Mouse (Mus musculus): Measurements from ENCODE around the gene Trappc1. TPM values are rescaled to one million over a fixed set of nuclear protein-coding genes. Genes with fewer than 3 reads are reported as not detected.
A peak's percentile ranks its signal among the peaks of the same experiment; 100 is the strongest.

Gene Trappc1
- polyA plus RNA-seq, 1 experiment from 2014 or later = 71.5 TPM

- H3K9me3 ChIP-seq (ENCODE audit: low read length) = no peaks in the 10 kb centered on the region
- 41% methylated on average over 2 of the region's 2 CpGs for WGBS (ENCODE audit: insufficient replicate concordance)
- peaks cover 46% of the 10 kb centered on the region for H3K4me1 ChIP-seq (ENCODE audit: insufficient read depth)
- H3K9ac ChIP-seq (replicated peaks) = no peak overlapping the region
- DNase-seq = no peak
- H3K36me3 ChIP-seq (replicated peaks; ENCODE audit: insufficient read depth, low read length) = no peaks in the 10 kb centered on the region
- H3K4me3 ChIP-seq (ENCODE audit: low read depth, low read length) = peak overlapping the region; percentile 83; the same call in 1 of the 2 replicates
- TF ChIP-seq EP300 (IDR thresholded peaks at IDR 0.05; ENCODE audit: low read depth) (no peak), CTCF (IDR thresholded peaks at IDR 0.05; ENCODE audit: low read depth) (no peak)
- peaks cover 20% of the 10 kb centered on the region for H3K27me3 ChIP-seq (ENCODE audit: insufficient read depth, low read length)
- peak overlapping the region; percentile 87; the same call in 1 of the 2 replicates for H3K4me2 ChIP-seq (ENCODE audit: low read depth, low read length)
- ATAC-seq = no peak
- H3K27ac ChIP-seq (ENCODE audit: low read depth) = peak overlapping the region; percentile 91; the same call in 1 of the 2 replicates
Observed at GRCm38 (mm10) chr11:69369990-69370816, 46.4 kb downstream of the Trappc1 start.

- Histone ChIP-seq H3K4me3 (ENCODE audit: low read depth, low read length) (no peak overlapping the region), H3K36me3 (replicated peaks; ENCODE audit: insufficient read depth, low read length) (no peaks in the 10 kb centered on the region), H3K27me3 (ENCODE audit: insufficient read depth, low read length) (peaks cover 20% of the 10 kb centered on the region), H3K4me2 (ENCODE audit: low read depth, low read length) (no peak overlapping the region), H3K9ac (replicated peaks) (no peak overlapping the region), H3K9me3 (ENCODE audit: low read length) (no peaks in the 10 kb centered on the region), H3K27ac (ENCODE audit: low read depth) (no peak overlapping the region), H3K4me1 (ENCODE audit: insufficient read depth) (peaks cover 41% of the 10 kb centered on the region)
- DNase-seq (no peak), ATAC-seq (no peak)
- TF ChIP-seq CTCF (IDR thresholded peaks at IDR 0.05; ENCODE audit: low read depth) (no peak), EP300 (IDR thresholded peaks at IDR 0.05; ENCODE audit: low read depth) (no peak)
- 34% methylated on average over 8 of the region's 9 CpGs for WGBS (ENCODE audit: insufficient replicate concordance)
Observed at GRCm38 (mm10) chr11:69370817-69371215, 47.0 kb downstream of the Trappc1 start.

GRCm38 (mm10) chr11:69371601-69372000 lies 47.8 kb downstream of the Trappc1 start:
- DNase-seq (no peak), ATAC-seq (no peak)
- Histone ChIP-seq H3K4me1 (ENCODE audit: insufficient read depth) (peaks cover 36% of the 10 kb centered on the region), H3K4me3 (ENCODE audit: low read depth, low read length) (no peak overlapping the region), H3K27ac (ENCODE audit: low read depth) (no peak overlapping the region), H3K9me3 (ENCODE audit: low read length) (no peaks in the 10 kb centered on the region), H3K9ac (replicated peaks) (no peak overlapping the region), H3K36me3 (replicated peaks; ENCODE audit: insufficient read depth, low read length) (no peaks in the 10 kb centered on the region), H3K27me3 (ENCODE audit: insufficient read depth, low read length) (peaks cover 20% of the 10 kb centered on the region), H3K4me2 (ENCODE audit: low read depth, low read length) (no peak overlapping the region)
- 73% methylated on average over 12 of the region's 12 CpGs for WGBS (ENCODE audit: insufficient replicate concordance)
- TF ChIP-seq EP300 (IDR thresholded peaks at IDR 0.05; ENCODE audit: low read depth) (no peak), CTCF (IDR thresholded peaks at IDR 0.05; ENCODE audit: low read depth) (no peak)

- DNase-seq = no peak
- peaks cover 17% of the 10 kb centered on the region for H3K27me3 ChIP-seq (ENCODE audit: insufficient read depth, low read length)
- H3K9me3 ChIP-seq (ENCODE audit: low read length) = no peaks in the 10 kb centered on the region
- peak overlapping the region; percentile 55 for H3K27ac ChIP-seq (ENCODE audit: low read depth)
- 50% methylated on average over 12 of the region's 12 CpGs for WGBS (ENCODE audit: insufficient replicate concordance)
- TF ChIP-seq CTCF (IDR thresholded peaks at IDR 0.05; ENCODE audit: low read depth) (no peak), EP300 (IDR thresholded peaks at IDR 0.05; ENCODE audit: low read depth) (no peak)
- peaks cover 30% of the 10 kb centered on the region for H3K4me1 ChIP-seq (ENCODE audit: insufficient read depth)
- H3K9ac ChIP-seq (replicated peaks) = no peak overlapping the region; the same call in 1 of the 2 replicates
- ATAC-seq = no peak
- peak overlapping the region; percentile 65 for H3K4me2 ChIP-seq (ENCODE audit: low read depth, low read length)
- no peaks in the 10 kb centered on the region for H3K36me3 ChIP-seq (replicated peaks; ENCODE audit: insufficient read depth, low read length)
- H3K4me3 ChIP-seq (ENCODE audit: low read depth, low read length) = no peak overlapping the region
Observed at GRCm38 (mm10) chr11:69372056-69372779, 48.4 kb downstream of the Trappc1 start.

- DNase-seq (no peak), ATAC-seq (no peak)
- Histone ChIP-seq H3K27me3 (ENCODE audit: insufficient read depth, low read length) (peaks cover 12% of the 10 kb centered on the region), H3K4me2 (ENCODE audit: low read depth, low read length) (peak overlapping the region; percentile 65), H3K36me3 (replicated peaks; ENCODE audit: insufficient read depth, low read length) (no peaks in the 10 kb centered on the region), H3K9ac (replicated peaks) (no peak overlapping the region; the same call in 1 of the 2 replicates), H3K4me1 (ENCODE audit: insufficient read depth) (peaks cover 24% of the 10 kb centered on the region), H3K9me3 (ENCODE audit: low read length) (no peaks in the 10 kb centered on the region), H3K4me3 (ENCODE audit: low read depth, low read length) (no peak overlapping the region), H3K27ac (ENCODE audit: low read depth) (peak overlapping the region; percentile 55)
- WGBS (ENCODE audit: insufficient replicate concordance) = 54% methylated on average over 3 of the region's 3 CpGs
- TF ChIP-seq EP300 (IDR thresholded peaks at IDR 0.05; ENCODE audit: low read depth) (no peak), CTCF (IDR thresholded peaks at IDR 0.05; ENCODE audit: low read depth) (peak; percentile 70)
Observed at GRCm38 (mm10) chr11:69372780-69373170, 49.0 kb downstream of the Trappc1 start.
